Mouse (Mus musculus) heart, embryonic 15.5 days (tissue): ENCODE measurements around the gene Ccdc155. TPM values are rescaled to one million over a fixed set of nuclear protein-coding genes. Genes with fewer than 3 reads are reported as not detected.
"Not testable (repeated sequence)": the region's sequence is repeated elsewhere in the genome, so short reads cannot be mapped to it uniquely, and the experiment has no call there.

Experiments
- ATAC-seq: fragments of 200-750 bp; cut with Nextera tagmentation; replicated peaks from 2 replicates; pipeline ENCODE4 v1.8.0; 2017; ENCODE audit warnings: low read depth, moderate TSS enrichment; ENCODE audit not compliant: insufficient number of reproducible peaks, insufficient read depth, low FRiP score
- H3K27ac ChIP-seq: fragments of 300-500 bp; sonication (generic); 2 replicates; pipeline ENCODE4 v1.5.1; 2015; ENCODE audit warnings: mild to moderate bottlenecking, inconsistent platforms
- H3K27me3 ChIP-seq: fragments of 300-500 bp; sonication (generic); 2 replicates; pipeline ENCODE4 v1.6.1; 2015; ENCODE audit warnings: inconsistent platforms
- H3K36me3 ChIP-seq: fragments of 300-500 bp; sonication (generic); 2 replicates; pipeline ENCODE4 v1.6.1; 2015; ENCODE audit warnings: mild to moderate bottlenecking, inconsistent platforms
- H3K4me1 ChIP-seq: fragments of 300-500 bp; sonication (generic); replicated peaks from 2 replicates; pipeline ENCODE4 v1.6.1; 2015; ENCODE audit warnings: inconsistent platforms
- H3K4me2 ChIP-seq: fragments of 300-500 bp; sonication (generic); 2 replicates; pipeline ENCODE4 v1.6.1; 2015; ENCODE audit warnings: inconsistent platforms, mild to moderate bottlenecking, moderate library complexity
- H3K4me3 ChIP-seq: fragments of 300-500 bp; sonication (generic); 2 replicates; pipeline ENCODE4 v1.5.1; 2015; ENCODE audit warnings: mild to moderate bottlenecking, inconsistent platforms
- H3K9ac ChIP-seq: fragments of 300-500 bp; sonication (generic); 2 replicates; pipeline ENCODE4 v1.6.1; 2015; ENCODE audit warnings: mild to moderate bottlenecking, inconsistent platforms
- H3K9me3 ChIP-seq: fragments of 300-500 bp; sonication (generic); replicated peaks from 2 replicates; pipeline ENCODE4 v1.6.1; 2016; ENCODE audit warnings: inconsistent platforms
- WGBS: fragments of 180-500 bp; shearing (Covaris S2); methylation state at CpG from one replicate; pipeline ENCODE4 v1.1.7; 2015; ENCODE audit warnings: mixed read lengths; 5-methylcytosine and 5-hydroxymethylcytosine counted together
- polyA plus RNA-seq: library from polyadenylated mRNA; unstranded; fragments of >200 nt; fragmentation: Nextera tagmentation; extraction: Ambion mirVana; gene quantifications from 2 replicates; pipeline ENCODE4 v1.2.1, GENCODE M21; 2015

Gene Ccdc155
- polyA plus RNA-seq, 1 experiment from 2014 or later = 0.53 TPM

DNA sequence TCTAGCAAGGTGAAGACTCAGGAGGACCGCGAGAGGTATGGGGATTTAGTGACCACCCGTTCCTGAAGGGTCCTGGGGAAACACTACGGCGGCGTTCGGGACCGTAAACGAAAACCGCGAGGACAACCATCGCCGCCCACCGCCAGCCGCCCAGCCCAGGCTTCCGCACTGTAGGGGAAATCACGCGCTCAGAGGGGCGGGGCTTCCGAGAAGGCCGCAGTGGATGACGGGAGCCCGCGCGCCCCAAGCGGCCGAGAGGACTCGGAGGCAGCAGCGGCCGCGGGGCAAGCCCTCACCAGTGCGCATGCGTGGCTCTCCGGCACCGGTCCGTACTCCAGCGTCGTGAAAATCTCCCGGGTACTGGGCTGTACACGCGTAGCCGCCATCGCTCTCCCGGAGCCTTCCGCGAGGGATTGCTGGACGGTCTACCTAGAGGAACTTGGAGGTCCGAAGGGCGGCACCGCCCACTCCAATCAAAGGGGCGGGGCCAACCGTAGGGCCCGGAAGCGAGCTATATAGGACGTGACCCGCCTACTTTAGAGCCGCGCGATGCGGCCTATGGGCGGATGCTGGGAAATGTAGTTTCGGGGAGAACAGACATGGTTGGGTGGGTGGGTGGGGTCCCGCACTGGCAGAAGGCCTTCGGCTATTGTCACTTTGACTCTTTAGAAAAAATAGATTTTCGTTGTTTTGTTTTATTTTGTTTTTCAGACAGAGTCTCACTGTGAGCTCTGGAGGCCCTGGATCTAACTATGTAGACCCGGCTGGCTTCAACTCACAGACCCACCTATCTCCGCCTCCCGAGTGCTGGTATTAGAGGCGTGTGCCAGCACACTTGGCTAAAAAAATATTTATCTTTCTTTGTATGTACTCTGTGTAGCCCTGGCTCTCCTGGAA is 50.3 kb downstream of the Ccdc155 start, which contains the start of the genes Pih1d1 and Aldh16a1:
Pih1d1 (plus strand) TSS at position 208 of the 897 bp plus-strand sequence.
Aldh16a1 (minus strand) TSS at position 489 of the 897 bp plus-strand sequence.
- Histone ChIP-seq H3K36me3 (peaks cover 10% of the 10 kb centered on the region; the same call in 1 of the 2 replicates), H3K27me3 (no peaks in the 10 kb centered on the region), H3K4me2 (peak within 1 kb of the TSS; percentile 69), H3K9me3 (no peaks in the 10 kb centered on the region), H3K9ac (peak within 1 kb of the TSS; percentile 87), H3K4me1 (peaks cover 15% of the 10 kb centered on the region), H3K27ac (peak within 1 kb of the TSS; percentile 99), H3K4me3 (peak within 1 kb of the TSS; percentile 91)
- 3% methylated on average over 69 of the region's 69 CpGs for WGBS
- peak; percentile 94 for ATAC-seq

DNA sequence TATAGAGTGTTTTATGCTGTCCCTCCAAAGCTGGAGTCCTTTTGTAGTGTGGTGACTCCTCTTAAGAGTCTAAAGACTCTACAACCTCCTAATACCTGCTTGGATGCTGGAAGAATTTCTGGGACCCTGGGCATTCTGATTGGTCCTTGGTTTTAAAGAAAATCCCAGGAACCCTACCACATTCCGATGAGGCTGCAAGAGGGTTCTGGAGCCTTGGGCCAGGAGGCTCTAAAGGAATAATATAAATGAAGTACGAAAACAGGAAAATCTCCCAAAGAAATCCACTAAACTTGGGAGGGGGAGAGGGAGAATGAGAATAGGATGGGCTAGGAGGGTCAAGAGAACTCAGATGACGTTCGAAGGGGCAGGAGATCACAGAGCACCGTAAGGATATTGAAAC is 51.1 kb downstream of the Ccdc155 start:
- peak overlapping the region; percentile 87 for H3K9ac ChIP-seq
- peak overlapping the region; percentile 91 for H3K4me3 ChIP-seq
- peak overlapping the region; percentile 99 for H3K27ac ChIP-seq
- ATAC-seq = no peak
- WGBS = 3% methylated on average over 5 of the region's 5 CpGs
- peak overlapping the region; percentile 69 for H3K4me2 ChIP-seq
- peaks cover 5% of the 10 kb centered on the region; the same call in 1 of the 2 replicates for H3K36me3 ChIP-seq
- H3K4me1 ChIP-seq = peaks cover 15% of the 10 kb centered on the region
- H3K9me3 ChIP-seq = no peaks in the 10 kb centered on the region
- no peaks in the 10 kb centered on the region for H3K27me3 ChIP-seq

DNA sequence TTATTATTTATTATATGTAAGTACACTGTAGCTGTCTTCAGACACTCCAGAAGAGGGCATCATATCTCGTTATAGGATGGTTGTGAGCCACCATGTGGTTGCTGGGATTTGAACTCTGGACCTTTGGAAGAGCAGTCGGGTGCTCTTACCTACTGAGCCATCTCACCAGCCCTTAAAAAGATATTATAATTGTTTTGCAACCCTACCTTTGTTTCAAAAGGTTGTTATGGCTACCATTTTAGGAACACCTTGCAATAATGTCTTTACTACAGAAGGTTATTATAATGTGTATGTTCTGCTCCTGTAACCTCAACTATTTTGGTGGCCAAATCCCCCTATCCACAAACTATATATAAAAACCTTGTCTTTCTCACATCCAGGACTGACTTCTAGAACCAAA is 51.6 kb downstream of the Ccdc155 start:
- Histone ChIP-seq H3K4me1 (peaks cover 21% of the 10 kb centered on the region), H3K4me3 (peak overlapping the region; percentile 91), H3K4me2 (peak overlapping the region; percentile 69; the same call in 1 of the 2 replicates)
- H3K36me3 ChIP-seq, H3K9me3 ChIP-seq, H3K27me3 ChIP-seq, ATAC-seq, H3K9ac ChIP-seq, H3K27ac ChIP-seq: not testable (repeated sequence)
- 92% methylated on average over 2 of the region's 2 CpGs for WGBS

- Histone ChIP-seq H3K36me3 (no peaks in the 10 kb centered on the region; the same call in 1 of the 2 replicates), H3K4me2 (no peak overlapping the region), H3K4me3 (no peak overlapping the region), H3K27ac (peak overlapping the region; percentile 11; the same call in 1 of the 2 replicates), H3K27me3 (no peaks in the 10 kb centered on the region), H3K9me3 (no peaks in the 10 kb centered on the region), H3K9ac (no peak overlapping the region), H3K4me1 (peaks cover 24% of the 10 kb centered on the region)
- no peak for ATAC-seq
- WGBS = 48% methylated on average over 11 of the region's 11 CpGs
Observed at GRCm38 (mm10) chr7:45151303-45151702, 53.4 kb downstream of the Ccdc155 start.

DNA sequence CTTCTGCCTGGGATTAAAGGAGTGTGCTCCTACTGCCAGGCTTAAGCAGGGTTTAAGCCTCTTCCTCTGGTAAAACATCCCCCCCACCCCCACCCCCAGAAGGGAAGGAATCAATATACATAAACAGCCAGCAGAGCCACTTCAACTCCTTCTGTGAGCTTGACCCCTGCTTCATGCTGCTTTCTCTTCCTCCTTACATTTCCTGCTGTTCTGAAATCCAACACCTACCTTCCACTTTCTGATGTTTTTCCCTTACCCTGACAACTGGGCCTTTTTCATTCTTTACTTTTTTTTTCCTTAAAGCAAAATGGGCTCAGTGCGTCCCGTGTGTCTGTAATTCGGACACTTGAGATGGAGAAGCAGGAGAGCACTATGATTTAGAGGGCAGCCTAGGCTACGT is 54.4 kb downstream of the Ccdc155 start:
- no peaks in the 10 kb centered on the region for H3K27me3 ChIP-seq
- no peak overlapping the region for H3K4me3 ChIP-seq
- no peaks in the 10 kb centered on the region for H3K9me3 ChIP-seq
- ATAC-seq = no peak
- peaks cover 4% of the 10 kb centered on the region; the same call in 1 of the 2 replicates for H3K36me3 ChIP-seq
- H3K4me2 ChIP-seq = no peak overlapping the region
- peaks cover 24% of the 10 kb centered on the region for H3K4me1 ChIP-seq
- no peak overlapping the region for H3K27ac ChIP-seq
- H3K9ac ChIP-seq = no peak overlapping the region
- WGBS = 65% methylated on average over 4 of the region's 4 CpGs

DNA sequence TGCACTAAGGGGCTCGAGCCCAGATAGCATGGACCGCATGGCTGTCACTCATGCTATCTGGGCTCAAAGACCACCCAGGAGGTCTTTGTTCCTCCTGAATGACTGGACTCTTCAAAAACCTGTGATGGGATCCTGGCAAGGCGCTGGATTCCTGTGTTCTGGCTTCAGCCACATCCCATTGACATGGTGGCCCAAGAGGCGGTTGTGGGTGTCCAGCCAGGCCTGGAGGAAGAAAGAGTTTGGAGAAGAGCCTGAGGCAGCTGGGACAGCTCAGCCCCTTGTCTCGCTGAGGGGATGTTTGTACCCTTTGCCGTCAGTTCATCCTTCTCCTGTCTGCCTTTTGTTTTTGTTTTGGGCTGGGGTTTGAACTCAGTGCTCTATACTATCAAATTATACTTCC is 55.1 kb downstream of the Ccdc155 start:
- no peak overlapping the region; the same call in 1 of the 2 replicates for H3K27ac ChIP-seq
- H3K4me2 ChIP-seq = no peak overlapping the region
- no peak overlapping the region for H3K9ac ChIP-seq
- 72% methylated on average over 6 of the region's 6 CpGs for WGBS
- H3K4me3 ChIP-seq = no peak overlapping the region
- no peaks in the 10 kb centered on the region for H3K27me3 ChIP-seq
- no peak for ATAC-seq
- H3K4me1 ChIP-seq = peaks cover 17% of the 10 kb centered on the region
- no peaks in the 10 kb centered on the region for H3K9me3 ChIP-seq
- peaks cover 10% of the 10 kb centered on the region; the same call in 1 of the 2 replicates for H3K36me3 ChIP-seq

DNA sequence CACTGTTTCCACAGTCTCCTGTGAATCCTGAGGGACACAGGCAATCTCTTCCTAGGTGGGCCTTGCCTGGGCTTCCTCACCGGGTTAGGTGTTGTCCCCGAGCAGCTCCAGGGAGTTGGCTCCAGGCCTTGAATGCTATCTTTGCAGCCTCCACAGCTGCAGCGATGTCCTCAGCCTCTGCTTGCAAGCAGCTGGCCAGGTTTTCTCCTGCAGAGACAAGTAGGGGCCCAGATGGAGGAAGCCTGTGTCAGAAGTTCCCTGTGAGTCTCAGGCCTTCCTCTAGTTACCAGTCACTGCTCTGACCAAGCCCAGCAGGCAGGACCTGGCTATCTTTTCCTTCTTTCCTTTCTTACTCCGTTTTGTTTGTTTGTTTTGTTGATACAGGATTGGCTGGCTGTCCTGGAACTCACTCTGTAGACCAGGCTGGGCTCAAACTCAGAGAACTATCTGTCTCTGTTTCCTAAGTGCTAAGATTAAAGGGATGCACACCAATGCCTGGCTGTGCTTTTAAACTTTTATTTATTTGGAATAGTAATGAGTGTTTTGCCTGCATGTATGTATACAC is 56.1 kb downstream of the Ccdc155 start:
- H3K4me2 ChIP-seq = no peak overlapping the region
- H3K36me3 ChIP-seq = peaks cover 11% of the 10 kb centered on the region; the same call in 1 of the 2 replicates
- H3K27ac ChIP-seq = peak overlapping the region; percentile 39
- H3K9ac ChIP-seq = no peak overlapping the region
- H3K4me1 ChIP-seq = peaks cover 17% of the 10 kb centered on the region
- 0 out of 2 replicates have a peak, but pooled peaks have one; percentile 7 for ATAC-seq
- no peak overlapping the region for H3K4me3 ChIP-seq
- 29% methylated on average over 4 of the region's 4 CpGs for WGBS
- no peaks in the 10 kb centered on the region for H3K27me3 ChIP-seq
- no peaks in the 10 kb centered on the region for H3K9me3 ChIP-seq

GRCm38 (mm10) chr7:45147899-45148298 is 56.8 kb downstream of the Ccdc155 start:
- H3K4me1 ChIP-seq = peaks cover 13% of the 10 kb centered on the region
- no peaks in the 10 kb centered on the region for H3K9me3 ChIP-seq
- peaks cover 11% of the 10 kb centered on the region; the same call in 1 of the 2 replicates for H3K36me3 ChIP-seq
- no peak overlapping the region for H3K4me2 ChIP-seq
- no peak overlapping the region for H3K4me3 ChIP-seq
- ATAC-seq = no peak
- H3K9ac ChIP-seq = no peak overlapping the region
- no peak overlapping the region for H3K27ac ChIP-seq
- 78% methylated on average over 11 of the region's 11 CpGs for WGBS
- no peaks in the 10 kb centered on the region for H3K27me3 ChIP-seq

GRCm38 (mm10) chr7:45147267-45147666 is 57.4 kb downstream of the Ccdc155 start:
- no peak overlapping the region for H3K9ac ChIP-seq
- no peak for ATAC-seq
- no peak overlapping the region for H3K4me3 ChIP-seq
- H3K36me3 ChIP-seq = peaks cover 11% of the 10 kb centered on the region; the same call in 1 of the 2 replicates
- H3K9me3 ChIP-seq = no peaks in the 10 kb centered on the region
- no peak overlapping the region for H3K4me2 ChIP-seq
- 89% methylated on average over 11 of the region's 11 CpGs for WGBS
- H3K4me1 ChIP-seq = peaks cover 13% of the 10 kb centered on the region
- H3K27ac ChIP-seq = no peak overlapping the region
- H3K27me3 ChIP-seq = no peaks in the 10 kb centered on the region

DNA sequence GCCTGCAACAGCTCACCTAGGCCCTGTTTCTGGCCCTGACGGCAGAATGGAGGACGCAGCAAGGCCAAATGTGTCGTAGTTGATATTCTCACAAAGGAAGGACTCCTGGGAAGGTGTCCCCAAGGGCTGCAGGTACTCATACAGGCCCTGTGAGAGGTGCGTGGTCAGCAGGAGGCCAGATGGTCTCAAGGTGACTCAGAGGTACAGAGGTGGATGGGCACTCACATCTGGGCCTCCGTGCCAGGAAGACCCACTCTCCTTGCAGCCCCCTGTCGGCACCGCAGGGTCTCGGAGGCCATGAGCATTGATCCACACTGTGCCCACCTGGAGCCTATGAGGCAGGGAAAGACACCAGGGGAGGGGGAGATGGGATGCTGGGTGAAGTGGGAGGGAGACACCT is 59.2 kb downstream of the Ccdc155 start:
- 0 out of 2 replicates have a peak, but pooled peaks cover 11% of the 10 kb centered on the region for H3K36me3 ChIP-seq
- no peak overlapping the region for H3K9ac ChIP-seq

More for the DNA sequence above, 59.2 kb downstream of the Ccdc155 start:
- Histone ChIP-seq H3K4me1 (peaks cover 10% of the 10 kb centered on the region), H3K4me3 (no peak overlapping the region), H3K9me3 (no peaks in the 10 kb centered on the region), H3K27ac (no peak overlapping the region), H3K4me2 (no peak overlapping the region), H3K27me3 (no peaks in the 10 kb centered on the region)
- WGBS = 96% methylated on average over 8 of the region's 8 CpGs
- ATAC-seq = no peak
